Mouse (Mus musculus): ENCODE results near the gene Ticrr.

Gene Ticrr

GRCm38 (mm10) chr7:79659578-79660290, at the start of gene Ticrr:
Gene Ticrr (plus strand): TSS chr7:79660196.
- DNase-seq, result peak; percentile 99

DNA sequence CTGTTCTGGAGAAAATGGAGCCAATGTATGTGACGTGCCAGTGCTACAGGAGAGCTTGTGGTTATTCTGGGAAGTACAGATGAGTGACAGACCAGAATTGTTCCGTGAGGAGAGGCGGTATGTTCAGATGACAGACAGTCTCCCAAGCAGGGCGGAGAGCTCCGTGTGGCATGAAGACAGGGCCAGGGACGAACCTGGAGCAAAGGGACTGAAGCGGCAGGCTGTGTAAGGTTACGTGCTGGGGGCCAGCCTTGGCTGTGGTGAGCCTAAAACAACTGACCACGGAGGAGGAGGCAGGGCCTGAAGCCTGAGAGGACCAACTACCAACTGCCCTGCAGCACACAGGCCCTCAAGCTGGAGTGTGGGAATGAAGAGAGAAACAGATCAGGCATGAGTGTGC, 48.1 kb upstream of the Ticrr start:
- no peak for DNase-seq

- DNase-seq, result peak; percentile 74
These were observed 47.2 kb upstream of the Ticrr start for GRCm38 (mm10) chr7:79612783-79613182.

- no peak for DNase-seq
These were observed 46.7 kb upstream of the Ticrr start for GRCm38 (mm10) chr7:79613314-79613713.

- no peak for DNase-seq
These were observed 45.0 kb upstream of the Ticrr start for GRCm38 (mm10) chr7:79615008-79615407.

- DNase-seq, result no peak
These were observed 44.1 kb upstream of the Ticrr start for GRCm38 (mm10) chr7:79615941-79616340.

GRCm38 (mm10) chr7:79617418-79617817, 42.6 kb upstream of the Ticrr start, which contains the start of gene Rhcg:
Gene Rhcg (minus strand): TSS chr7:79617657.
- DNase-seq, result no peak

GRCm38 (mm10) chr7:79619493-79619892, 40.5 kb upstream of the Ticrr start:
- no peak for DNase-seq

DNA sequence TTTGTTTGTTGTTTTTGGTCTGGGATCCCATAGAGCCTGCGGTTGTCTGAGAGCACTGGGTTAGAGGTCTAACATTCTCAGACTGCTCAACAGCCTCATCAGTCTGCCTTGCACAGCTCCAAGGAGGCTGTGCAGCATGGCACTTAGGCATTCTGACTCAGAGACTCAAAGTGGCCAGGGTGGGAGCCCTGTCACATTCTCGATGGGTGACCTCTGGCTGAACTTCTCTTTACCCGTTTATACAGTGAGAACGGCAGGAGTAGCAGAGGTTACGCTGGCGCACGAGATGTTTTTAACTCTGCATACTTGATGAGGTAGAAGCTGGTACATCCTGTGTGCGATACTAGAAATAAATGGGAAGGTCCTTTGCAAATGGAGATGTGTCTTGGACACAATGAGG, 36.9 kb upstream of the Ticrr start:
- DNase-seq, result no peak

DNA sequence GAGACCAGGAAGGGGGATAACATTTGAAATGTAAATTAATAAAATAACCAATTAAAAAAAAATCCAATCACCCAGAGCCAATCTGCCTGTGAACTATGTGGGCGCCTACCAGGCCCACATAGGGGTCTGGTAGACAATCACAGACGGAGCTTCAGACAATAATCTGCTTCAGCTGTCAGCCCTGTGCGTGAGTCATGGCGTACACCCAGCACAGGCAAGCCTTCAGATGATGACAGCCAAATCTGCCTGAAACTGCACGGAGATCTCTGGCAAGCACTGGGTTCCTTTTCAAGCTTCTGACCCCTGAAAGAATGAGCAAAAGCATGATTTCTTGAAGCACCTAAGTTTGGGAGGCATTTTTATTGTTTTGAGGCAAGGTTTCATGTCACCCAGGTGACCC, 33.8 kb upstream of the Ticrr start:
- DNase-seq, result no peak

DNA sequence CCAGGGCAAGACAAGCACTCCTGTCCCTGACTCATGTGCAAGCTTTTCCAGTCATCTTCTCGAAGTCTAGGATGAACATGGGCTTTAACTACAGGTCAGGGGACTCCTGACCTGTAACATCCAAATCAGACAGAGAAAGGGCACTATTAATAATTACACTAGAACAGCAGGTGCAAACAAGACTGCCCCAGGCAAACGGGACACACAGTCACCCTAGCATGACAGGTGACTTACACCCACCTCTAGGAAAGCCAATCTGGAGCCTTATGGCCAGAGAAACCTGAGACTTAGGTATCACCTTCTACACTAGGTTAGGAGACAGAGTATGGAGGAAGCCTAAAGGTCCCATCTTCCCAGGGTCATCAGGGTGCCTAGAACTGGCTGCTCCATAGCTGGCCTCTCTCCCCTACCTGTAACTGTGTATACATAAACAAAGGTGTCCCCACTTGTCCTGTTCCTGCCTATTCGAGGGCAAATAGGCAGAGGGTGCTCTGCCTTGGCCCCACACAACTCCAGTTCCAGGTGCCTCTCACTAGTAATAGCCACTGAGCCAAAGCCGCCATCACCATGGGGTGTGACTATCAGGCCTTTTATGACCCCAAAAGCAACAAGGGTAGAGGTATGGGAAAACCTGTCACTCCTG, 31.6 kb upstream of the Ticrr start:
- no peak for DNase-seq

GRCm38 (mm10) chr7:79631773-79632348, 28.1 kb upstream of the Ticrr start:
- DNase-seq, result no peak

GRCm38 (mm10) chr7:79647233-79647632, 12.8 kb upstream of the Ticrr start:
- no peak for DNase-seq

DNA sequence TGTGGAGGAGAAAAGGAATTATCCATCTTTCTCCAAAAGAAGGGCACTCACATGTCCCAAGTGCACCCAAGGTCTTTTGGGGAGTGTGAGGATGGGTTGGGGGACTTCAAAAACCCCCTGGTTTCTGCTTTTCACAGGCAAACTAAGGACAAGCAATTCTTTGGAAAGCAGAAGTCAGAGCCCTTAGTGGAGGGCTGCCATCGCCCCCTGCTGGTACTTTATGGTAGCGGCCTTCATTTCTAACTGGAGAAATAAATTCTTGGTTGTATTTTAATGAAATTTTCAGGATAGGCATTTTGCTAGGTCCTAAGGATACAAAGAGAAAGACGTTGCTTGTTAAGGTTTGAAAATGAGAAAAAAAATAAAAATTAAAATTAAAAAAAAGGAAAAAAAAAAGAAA, 11.0 kb upstream of the Ticrr start:
- DNase-seq, result peak; percentile 62

- no peak for DNase-seq
These were observed 5.8 kb upstream of the Ticrr start for GRCm38 (mm10) chr7:79654185-79654584.

DNA sequence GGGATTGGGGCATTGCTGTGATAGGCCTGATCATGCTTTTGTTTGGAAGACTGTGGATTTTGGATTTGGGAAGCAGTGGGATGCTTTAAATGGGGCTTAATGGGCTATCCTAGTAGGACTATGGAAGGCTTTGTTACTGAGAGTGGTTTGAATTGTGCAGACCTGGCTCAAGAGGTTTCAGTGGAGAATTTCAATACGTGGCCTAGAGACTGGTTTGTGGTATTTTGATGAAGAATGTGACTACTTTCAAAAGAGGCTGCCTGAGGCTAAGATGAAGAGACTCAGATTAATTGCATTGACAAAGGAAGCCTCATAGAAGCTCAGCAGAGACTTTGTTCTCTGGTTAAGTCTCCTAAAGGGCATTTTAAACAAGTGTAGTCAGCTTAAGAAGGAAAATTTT, 5.4 kb upstream of the Ticrr start:
- no peak for DNase-seq

DNA sequence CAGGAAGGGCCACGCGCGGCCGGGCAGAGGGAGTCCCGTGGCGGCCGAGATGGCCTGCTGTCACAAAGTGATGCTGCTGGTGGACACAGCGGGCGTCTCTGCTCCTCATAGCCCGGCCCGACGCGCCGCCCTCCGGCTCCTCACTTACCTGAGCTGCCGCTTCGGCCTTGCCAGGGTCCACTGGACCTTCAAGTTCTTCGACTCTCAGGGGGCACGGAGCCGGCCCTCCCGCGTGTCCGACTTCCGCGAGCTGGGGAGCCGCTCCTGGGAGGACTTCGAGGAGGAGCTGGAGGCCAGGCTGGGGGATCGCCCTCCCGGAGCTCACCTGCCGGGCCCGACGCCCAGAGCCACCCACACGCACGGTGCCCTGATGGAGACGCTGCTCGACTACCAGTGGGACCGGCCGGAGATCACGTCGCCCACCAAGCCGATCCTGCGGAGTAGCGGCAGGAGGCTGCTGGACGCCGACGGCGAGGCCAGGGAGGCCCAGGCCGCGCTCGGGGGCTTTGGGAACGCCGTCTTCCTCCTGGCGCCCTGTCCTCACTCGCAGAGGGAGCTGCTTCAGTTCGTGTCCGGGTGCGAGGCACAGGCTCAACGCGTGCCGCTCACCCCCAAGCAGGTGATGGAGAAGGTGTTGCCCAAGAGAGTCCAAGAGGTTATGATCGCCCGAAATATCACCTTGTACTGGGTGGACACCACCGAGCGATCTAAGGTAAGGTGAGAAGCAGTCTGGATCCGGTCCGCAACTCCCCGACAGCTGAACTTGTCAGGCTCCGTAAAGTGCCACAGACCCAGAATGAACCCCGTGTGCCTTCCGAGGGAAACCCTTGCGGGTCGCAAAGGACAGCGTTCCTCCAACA, 525 bp downstream of the Ticrr start:
- DNase-seq, result no peak

DNA sequence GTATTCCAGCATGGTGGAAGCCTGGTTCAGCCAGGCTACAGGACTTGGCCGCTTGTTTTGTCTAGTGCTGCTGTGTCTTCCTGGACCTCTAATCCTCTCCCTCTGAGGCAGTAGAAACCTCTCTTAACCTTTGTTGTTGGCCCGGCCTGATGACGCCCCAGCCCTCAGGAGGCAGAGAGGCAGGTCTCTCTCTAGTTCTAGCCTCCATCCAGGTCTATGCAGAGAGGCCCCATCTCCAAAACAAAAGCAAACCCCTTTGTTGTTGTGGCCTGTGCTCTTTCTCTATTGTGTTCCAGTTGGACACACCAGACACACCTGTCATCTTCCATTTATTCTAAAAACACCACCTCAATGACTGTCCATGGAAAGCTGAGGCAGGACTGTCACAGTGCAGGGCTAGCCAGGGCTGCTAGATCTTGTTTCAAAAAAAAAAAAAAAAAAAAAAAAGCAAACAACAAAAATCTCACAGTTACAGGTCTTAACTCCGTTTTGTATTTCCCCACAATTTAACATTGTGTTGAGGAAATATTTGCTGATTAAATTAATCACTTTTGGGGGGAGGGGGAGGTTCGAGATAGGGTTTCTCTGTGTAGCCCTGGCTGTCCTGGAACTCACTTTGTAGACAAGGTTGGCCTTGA, 1.4 kb downstream of the Ticrr start:
- DNase-seq, result no peak

- no peak for DNase-seq
These were observed 6.7 kb downstream of the Ticrr start for GRCm38 (mm10) chr7:79666690-79667089.

DNA sequence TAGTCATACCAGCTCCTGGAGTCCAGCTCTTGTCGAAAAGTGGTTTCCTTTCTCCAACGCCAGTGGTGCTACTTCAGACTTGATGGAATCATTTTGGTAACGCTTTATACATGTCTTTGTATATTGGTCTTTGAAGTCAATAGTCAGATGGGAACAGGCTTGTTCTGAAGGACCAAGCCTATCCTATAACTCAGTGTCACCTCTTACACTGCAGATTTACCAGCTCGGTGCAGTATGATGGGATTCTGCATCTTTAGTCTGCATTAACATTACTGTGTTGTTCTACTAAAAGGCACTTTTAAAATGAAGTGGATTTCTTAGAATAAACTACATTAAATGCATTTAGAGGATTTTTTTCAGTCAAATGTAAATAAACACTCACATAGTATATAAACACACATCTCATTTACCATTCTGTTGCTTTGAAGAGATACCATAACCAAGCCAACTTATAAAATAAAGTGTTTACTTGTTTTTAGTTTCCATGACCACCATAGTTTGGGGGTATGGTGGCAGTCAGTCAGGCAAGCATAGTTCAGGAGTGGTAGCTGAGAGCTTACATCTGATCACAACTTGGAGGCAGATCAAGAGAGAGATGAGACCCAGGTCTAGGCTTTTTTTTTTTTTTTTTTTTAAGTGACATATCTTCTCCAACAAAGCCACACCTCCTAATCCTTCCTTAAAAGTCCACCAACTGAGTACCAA, 11.1 kb downstream of the Ticrr start:
- no peak for DNase-seq

DNA sequence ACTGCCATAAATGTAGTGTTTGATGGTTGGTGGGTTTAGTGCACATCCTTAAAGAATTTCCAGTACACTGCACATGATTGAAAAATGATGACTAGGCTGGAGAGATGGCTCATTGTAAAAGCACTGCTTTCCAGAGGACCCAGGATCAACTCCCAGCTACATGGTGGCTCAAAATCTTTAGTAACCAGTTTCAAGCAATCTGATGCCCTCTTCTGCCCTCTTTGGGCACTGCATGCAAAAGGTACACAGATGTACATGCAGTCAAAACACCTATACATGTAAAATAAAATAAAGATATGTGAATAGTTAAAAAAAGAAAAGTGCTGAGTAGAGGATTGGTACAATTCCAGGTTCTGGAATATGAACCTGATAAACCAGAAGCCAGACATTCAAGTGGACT, 19.2 kb downstream of the Ticrr start:
- peak; percentile 9 for DNase-seq

- DNase-seq, result no peak
These were observed 20.2 kb downstream of the Ticrr start for GRCm38 (mm10) chr7:79680231-79680630.

Data from lung, postnatal 36 days (tissue).